Mouse (Mus musculus) forebrain, embryonic 13.5 days (tissue): ENCODE measurements around the gene Gm12248. TPM values are rescaled to one million over a fixed set of nuclear protein-coding genes. Genes with fewer than 3 reads are reported as not detected.

Source experiments
- ATAC-seq: fragments of 200-750 bp; cut with Nextera tagmentation; 2 replicates; pipeline ENCODE4 v1.8.0; 2017
- H3K27ac ChIP-seq: fragments of 300-500 bp; sonication (generic); 2 replicates; pipeline ENCODE4 v1.5.1; 2015; ENCODE audit warnings: inconsistent platforms, mild to moderate bottlenecking, moderate library complexity
- H3K27me3 ChIP-seq: fragments of 300-500 bp; sonication (generic); 2 replicates; pipeline ENCODE4 v1.6.1; 2015; ENCODE audit warnings: mild to moderate bottlenecking, inconsistent platforms
- H3K36me3 ChIP-seq: fragments of 300-500 bp; sonication (generic); 2 replicates; pipeline ENCODE4 v1.6.1; 2015; ENCODE audit warnings: mild to moderate bottlenecking, inconsistent platforms; ENCODE audit not compliant: poor library complexity, severe bottlenecking
- H3K4me1 ChIP-seq: fragments of 300-500 bp; sonication (generic); 2 replicates; pipeline ENCODE4 v1.6.1; 2015; ENCODE audit warnings: inconsistent platforms
- H3K4me2 ChIP-seq: fragments of 300-500 bp; sonication (generic); 2 replicates; pipeline ENCODE4 v1.6.1; 2015; ENCODE audit warnings: inconsistent platforms, mild to moderate bottlenecking, moderate library complexity
- H3K4me3 ChIP-seq: fragments of 300-500 bp; sonication (generic); 2 replicates; pipeline ENCODE4 v1.5.1; 2015; ENCODE audit warnings: mild to moderate bottlenecking, inconsistent platforms
- H3K9ac ChIP-seq: fragments of 300-500 bp; sonication (generic); 2 replicates; pipeline ENCODE4 v1.6.1; 2015; ENCODE audit warnings: mild to moderate bottlenecking, inconsistent platforms
- H3K9me3 ChIP-seq: fragments of 300-500 bp; sonication (generic); replicated peaks from 2 replicates; pipeline ENCODE4 v1.6.1; 2016; ENCODE audit warnings: inconsistent platforms
- WGBS: fragments of 180-500 bp; shearing (Covaris S2); methylation state at CpG from one replicate; pipeline ENCODE4 v1.1.7; 2015; 5-methylcytosine and 5-hydroxymethylcytosine counted together
- polyA plus RNA-seq: library from polyadenylated mRNA; unstranded; fragments of >200 nt; fragmentation: Nextera tagmentation; extraction: Ambion mirVana; gene quantifications from 2 replicates; pipeline ENCODE4 v1.2.1, GENCODE M21; 2015

The Gm12248 gene
- polyA plus RNA-seq, 1 experiment from 2014 or later, result 0.19 TPM

DNA sequence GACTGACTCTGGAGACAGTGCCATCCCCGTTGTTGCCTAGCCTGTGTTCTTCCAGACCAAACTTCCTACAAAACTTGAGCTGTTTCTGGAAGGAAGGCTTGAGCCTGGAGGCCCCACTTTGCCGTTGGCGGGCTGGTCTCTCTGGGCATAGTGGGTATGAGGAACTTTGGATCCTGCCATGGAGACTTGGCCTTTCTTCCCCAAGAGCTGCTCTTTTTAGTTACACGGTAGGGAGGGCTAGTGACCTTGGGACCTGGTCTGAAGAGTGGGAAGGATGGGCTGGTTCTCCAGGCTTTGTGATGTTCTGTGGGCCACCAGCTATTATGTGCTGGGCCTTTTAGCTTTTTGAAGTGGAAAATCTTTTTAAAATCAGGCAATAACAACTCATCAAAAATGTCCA, 67.1 kb downstream of the Gm12248 start:
- no peaks in the 10 kb centered on the region for H3K36me3 ChIP-seq
- H3K4me1 ChIP-seq, result peaks cover 3% of the 10 kb centered on the region
- no peak overlapping the region for H3K27ac ChIP-seq
- H3K9ac ChIP-seq, result no peak overlapping the region
- no peak overlapping the region for H3K4me3 ChIP-seq
- no peaks in the 10 kb centered on the region for H3K9me3 ChIP-seq
- ATAC-seq, result no peak
- no peaks in the 10 kb centered on the region for H3K27me3 ChIP-seq
- WGBS, result 84% methylated on average over 4 of the region's 4 CpGs
- H3K4me2 ChIP-seq, result no peak overlapping the region

DNA sequence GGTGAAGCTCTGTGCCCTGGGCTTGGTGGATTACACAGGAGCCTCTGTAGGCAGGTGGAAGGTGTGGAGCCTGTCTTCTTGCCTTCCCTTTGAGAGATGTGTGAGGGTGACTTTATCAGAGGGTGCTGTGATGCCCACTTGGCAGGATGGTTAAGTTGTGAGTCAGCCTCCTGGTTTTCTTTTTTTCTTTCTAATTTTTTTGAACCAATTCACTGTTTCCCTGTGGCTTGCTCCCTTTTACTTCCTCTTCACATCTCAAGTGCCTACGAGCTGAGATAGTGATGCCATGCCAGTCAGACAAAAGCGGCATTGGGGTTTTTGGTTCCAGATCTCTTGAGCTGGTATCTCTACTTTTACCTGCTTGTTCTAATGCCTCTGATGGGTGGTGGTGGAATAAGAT, 68.3 kb downstream of the Gm12248 start:
- no peak overlapping the region for H3K9ac ChIP-seq
- no peak overlapping the region for H3K4me2 ChIP-seq
- no peaks in the 10 kb centered on the region for H3K27me3 ChIP-seq
- H3K9me3 ChIP-seq, result no peaks in the 10 kb centered on the region
- H3K4me3 ChIP-seq, result no peak overlapping the region
- peaks cover 8% of the 10 kb centered on the region for H3K4me1 ChIP-seq
- WGBS, result 96% methylated on average over 2 of the region's 2 CpGs
- no peaks in the 10 kb centered on the region for H3K36me3 ChIP-seq
- no peak for ATAC-seq
- no peak overlapping the region for H3K27ac ChIP-seq

DNA sequence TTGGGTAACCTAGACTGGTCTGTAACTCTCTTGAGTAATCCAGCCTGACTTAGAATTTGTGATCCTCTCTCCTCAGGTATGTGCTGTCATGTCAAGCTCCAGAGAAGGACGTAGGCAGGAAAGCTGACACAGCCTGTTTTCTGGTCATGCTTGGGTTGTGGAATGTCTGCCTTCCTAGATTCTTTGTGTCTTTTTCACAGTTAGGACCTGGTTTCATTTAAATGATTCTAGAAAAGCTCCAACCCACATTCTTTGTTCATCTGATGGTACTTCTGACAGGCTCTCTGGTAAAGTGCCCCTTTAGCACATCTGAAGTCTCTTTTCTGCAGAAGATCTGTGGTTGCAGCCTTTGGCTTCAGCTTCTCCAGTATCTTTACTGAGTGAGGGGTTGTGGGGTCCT, 68.7 kb downstream of the Gm12248 start:
- no peak overlapping the region for H3K4me3 ChIP-seq
- H3K36me3 ChIP-seq, result no peaks in the 10 kb centered on the region
- WGBS, result 96% methylated on average over 1 of the region's 1 CpGs
- no peak overlapping the region for H3K27ac ChIP-seq
- H3K27me3 ChIP-seq, result no peaks in the 10 kb centered on the region
- H3K4me1 ChIP-seq, result peaks cover 8% of the 10 kb centered on the region
- H3K9ac ChIP-seq, result no peak overlapping the region
- H3K9me3 ChIP-seq, result no peaks in the 10 kb centered on the region
- H3K4me2 ChIP-seq, result no peak overlapping the region
- ATAC-seq, result no peak

DNA sequence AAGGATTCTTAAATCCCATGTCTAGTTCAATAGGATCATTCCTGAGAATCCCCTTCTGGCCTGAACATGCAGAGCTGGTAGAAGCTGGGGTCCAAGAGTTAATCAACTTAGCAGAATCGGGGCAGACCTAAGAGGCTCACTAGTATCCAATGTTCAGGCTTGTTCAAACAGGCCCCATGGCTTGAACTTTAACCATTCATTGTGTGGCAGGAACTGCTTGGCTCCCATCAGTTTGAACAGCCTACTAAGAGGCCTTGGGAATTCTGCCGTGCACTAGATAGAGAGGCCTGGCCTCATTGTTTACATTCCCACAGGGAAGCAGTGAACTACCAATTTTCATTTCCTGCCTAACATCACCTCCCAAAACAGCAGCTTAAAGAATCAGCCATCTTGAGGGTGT, 71.3 kb downstream of the Gm12248 start:
- Histone ChIP-seq H3K27me3 (no peaks in the 10 kb centered on the region), H3K9ac (no peak overlapping the region), H3K4me3 (no peak overlapping the region), H3K9me3 (no peaks in the 10 kb centered on the region), H3K36me3 (no peaks in the 10 kb centered on the region), H3K4me1 (peaks cover 23% of the 10 kb centered on the region), H3K4me2 (no peak overlapping the region), H3K27ac (no peak overlapping the region)
- ATAC-seq, result no peak
- WGBS, result 71% methylated on average over 2 of the region's 2 CpGs

DNA sequence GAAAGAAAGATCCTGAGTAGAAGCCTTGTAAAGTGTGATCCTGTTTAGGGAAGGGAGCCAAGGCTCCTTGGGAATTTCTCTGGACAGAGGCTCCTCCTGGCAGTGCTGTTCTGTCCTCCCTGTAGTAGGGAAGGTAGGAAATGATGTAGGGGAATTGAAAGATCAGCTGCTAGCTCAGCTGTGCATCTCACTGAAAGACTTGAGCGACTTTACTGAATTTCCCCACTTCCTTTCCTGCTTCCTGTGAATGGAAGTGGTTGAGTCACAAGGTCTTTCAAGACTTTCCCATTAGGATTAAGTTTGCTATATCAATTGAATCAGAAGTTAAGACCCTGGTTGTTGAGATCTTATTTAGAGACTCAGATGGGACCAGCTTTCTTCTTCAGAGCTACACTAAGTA, 71.8 kb downstream of the Gm12248 start:
- Histone ChIP-seq H3K9ac (no peak overlapping the region), H3K27me3 (no peaks in the 10 kb centered on the region), H3K36me3 (no peaks in the 10 kb centered on the region), H3K4me1 (peaks cover 28% of the 10 kb centered on the region), H3K27ac (no peak overlapping the region), H3K4me3 (no peak overlapping the region), H3K4me2 (no peak overlapping the region), H3K9me3 (no peaks in the 10 kb centered on the region)
- no peak for ATAC-seq
- WGBS, result 96% methylated on average over 1 of the region's 1 CpGs

DNA sequence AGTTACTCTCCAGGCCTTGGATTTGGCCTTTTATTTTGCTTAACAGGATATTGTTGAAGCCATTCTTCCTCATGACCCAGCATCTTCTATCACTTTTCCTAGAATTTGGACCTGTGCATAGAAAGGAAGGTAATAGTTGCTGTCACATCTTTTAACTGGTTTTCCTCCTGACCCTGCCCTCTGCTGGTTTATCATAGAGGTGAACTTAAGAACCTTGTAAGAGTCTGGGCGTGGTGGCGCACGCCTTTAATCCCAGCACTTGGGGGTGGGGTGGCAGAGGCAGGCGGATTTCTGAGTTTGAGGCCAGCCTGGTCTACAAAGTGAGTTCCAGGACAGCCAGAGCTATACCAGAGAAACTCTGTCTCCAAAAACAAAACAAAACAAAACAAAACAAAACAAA, 74.2 kb downstream of the Gm12248 start:
- H3K27me3 ChIP-seq, result no peaks in the 10 kb centered on the region
- WGBS, result 86% methylated on average over 4 of the region's 4 CpGs
- H3K4me3 ChIP-seq, result no peak overlapping the region
- no peaks in the 10 kb centered on the region for H3K36me3 ChIP-seq
- H3K4me1 ChIP-seq, result peaks cover 37% of the 10 kb centered on the region
- ATAC-seq, result no peak
- no peak overlapping the region for H3K9ac ChIP-seq
- no peaks in the 10 kb centered on the region for H3K9me3 ChIP-seq
- H3K27ac ChIP-seq, result no peak overlapping the region
- no peak overlapping the region for H3K4me2 ChIP-seq

DNA sequence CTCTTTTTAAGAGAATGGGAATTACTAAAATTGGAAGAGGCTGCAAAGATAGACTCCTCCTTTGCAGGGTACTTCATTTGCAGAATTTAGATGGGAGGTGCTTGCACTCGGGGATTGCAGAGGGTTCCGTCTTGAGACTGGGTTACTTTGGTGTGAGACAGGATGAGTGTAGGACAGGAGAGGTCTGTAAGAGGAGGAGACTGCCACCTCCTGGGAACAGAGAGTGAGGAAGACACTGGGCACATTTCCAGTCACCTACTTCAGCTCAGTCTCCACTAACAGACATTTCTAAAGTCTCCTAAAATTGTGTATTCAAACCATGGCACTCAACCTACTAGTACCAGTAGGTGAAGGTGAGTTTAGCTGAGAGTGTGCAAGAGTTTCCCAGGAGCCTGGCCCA, 74.6 kb downstream of the Gm12248 start:
- Histone ChIP-seq H3K9me3 (no peaks in the 10 kb centered on the region), H3K36me3 (no peaks in the 10 kb centered on the region), H3K4me2 (no peak overlapping the region), H3K4me1 (peaks cover 37% of the 10 kb centered on the region), H3K4me3 (no peak overlapping the region), H3K27me3 (no peaks in the 10 kb centered on the region), H3K27ac (no peak overlapping the region), H3K9ac (no peak overlapping the region)
- no peak for ATAC-seq
- WGBS, result 93% methylated on average over 2 of the region's 2 CpGs

DNA sequence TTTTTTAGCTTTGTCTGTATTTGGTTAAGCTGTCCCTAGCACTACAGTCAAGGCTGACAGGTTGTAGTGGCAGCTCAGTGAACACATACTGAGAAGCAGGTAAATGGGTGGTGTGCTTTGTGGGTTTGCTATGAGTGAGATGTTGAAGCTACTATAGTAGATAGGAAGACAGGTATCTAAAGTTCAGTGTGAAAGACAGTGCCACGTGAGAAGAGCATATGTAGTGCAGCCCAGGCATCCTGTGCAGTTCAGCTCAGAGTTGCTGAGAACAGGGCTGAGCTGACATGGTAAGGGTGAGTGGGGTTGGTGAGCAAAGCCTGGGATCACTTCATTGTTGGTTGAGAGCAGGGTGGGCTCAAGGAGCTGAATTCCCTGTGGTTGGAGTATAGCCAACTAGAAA, 75.5 kb downstream of the Gm12248 start:
- 70% methylated on average over 1 of the region's 1 CpGs for WGBS
- Histone ChIP-seq H3K4me3 (no peak overlapping the region), H3K4me2 (no peak overlapping the region), H3K27me3 (no peaks in the 10 kb centered on the region), H3K27ac (no peak overlapping the region), H3K36me3 (no peaks in the 10 kb centered on the region), H3K4me1 (peaks cover 37% of the 10 kb centered on the region), H3K9ac (0 out of 2 replicates have a peak overlapping the region, but pooled peaks have one; percentile 21), H3K9me3 (no peaks in the 10 kb centered on the region)
- ATAC-seq, result no peak

DNA sequence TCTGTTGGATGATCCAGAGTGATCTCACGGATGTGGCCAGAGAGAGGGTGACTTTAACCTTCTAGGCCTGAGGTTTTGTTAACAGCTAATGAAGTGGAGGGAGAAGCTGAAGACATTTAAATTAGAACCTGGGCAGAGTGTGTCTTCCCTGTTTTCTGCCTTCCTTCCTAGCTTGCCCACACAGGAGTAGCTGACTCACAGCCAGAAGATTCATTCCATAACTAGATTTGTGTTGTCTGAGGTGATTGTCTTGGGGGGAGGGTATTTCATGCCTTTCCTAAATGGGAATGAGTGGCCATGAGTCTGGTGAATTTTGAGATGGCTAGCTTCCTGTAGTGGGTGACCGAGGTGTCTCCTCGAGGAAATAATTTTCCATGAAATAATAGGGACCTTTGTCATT, 76.6 kb downstream of the Gm12248 start:
- WGBS, result 63% methylated on average over 3 of the region's 3 CpGs

DNA sequence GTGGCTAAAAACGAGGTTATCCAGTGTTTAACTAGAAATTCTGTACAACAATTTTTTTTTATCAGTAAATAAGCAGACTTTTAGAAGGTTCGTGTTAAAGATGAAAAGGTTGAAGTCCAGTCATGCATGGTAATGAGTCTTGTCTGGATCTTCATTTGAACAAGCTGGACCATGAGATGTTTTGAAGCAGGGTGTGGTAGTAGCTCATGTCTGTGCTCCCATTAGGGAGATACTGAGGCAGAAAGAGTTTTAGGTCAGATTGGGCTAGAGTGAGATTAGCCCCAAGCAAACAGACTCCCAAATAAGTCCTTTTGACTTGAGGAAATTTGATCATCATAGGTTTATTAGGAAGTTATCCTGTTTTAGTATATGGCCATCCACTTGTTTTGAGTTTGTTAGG, 77.6 kb downstream of the Gm12248 start:
- Histone ChIP-seq H3K36me3 (no peaks in the 10 kb centered on the region), H3K4me3 (no peak overlapping the region), H3K27ac (no peak overlapping the region), H3K9me3 (no peaks in the 10 kb centered on the region), H3K4me2 (no peak overlapping the region), H3K9ac (no peak overlapping the region), H3K27me3 (no peaks in the 10 kb centered on the region), H3K4me1 (peaks cover 48% of the 10 kb centered on the region)
- no peak for ATAC-seq
- 67% methylated on average over 2 of the region's 2 CpGs for WGBS

More for the DNA sequence above, 76.6 kb downstream of the Gm12248 start:
- Histone ChIP-seq H3K4me2 (no peak overlapping the region), H3K9me3 (no peaks in the 10 kb centered on the region), H3K27ac (no peak overlapping the region), H3K4me1 (peaks cover 46% of the 10 kb centered on the region), H3K27me3 (no peaks in the 10 kb centered on the region), H3K4me3 (no peak overlapping the region), H3K9ac (no peak overlapping the region), H3K36me3 (no peaks in the 10 kb centered on the region)
- ATAC-seq, result no peak

DNA sequence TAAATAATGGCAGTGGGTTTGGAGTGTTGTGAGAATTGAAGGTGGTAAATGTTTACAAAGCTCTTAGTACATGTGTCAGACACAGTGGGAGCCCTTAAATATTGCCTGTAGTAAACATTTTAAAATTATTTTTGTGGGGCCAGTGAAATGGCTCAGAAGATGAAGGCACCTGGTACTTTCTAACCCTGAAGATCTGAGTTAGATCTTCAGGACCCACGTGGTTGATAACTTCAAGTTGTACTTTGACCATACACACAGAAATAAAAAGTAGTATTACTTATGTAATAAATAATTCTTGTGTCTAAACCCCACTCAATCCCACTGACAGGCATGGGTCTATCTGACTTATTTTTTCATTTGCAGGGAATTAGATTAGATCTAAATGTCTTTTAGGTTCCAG, 78.3 kb downstream of the Gm12248 start:
- Histone ChIP-seq H3K27me3 (no peaks in the 10 kb centered on the region), H3K4me1 (peaks cover 51% of the 10 kb centered on the region), H3K4me3 (no peak overlapping the region), H3K27ac (no peak overlapping the region), H3K9ac (no peak overlapping the region), H3K9me3 (no peaks in the 10 kb centered on the region), H3K4me2 (no peak overlapping the region), H3K36me3 (no peaks in the 10 kb centered on the region)
- WGBS, result 74% methylated on average over 1 of the region's 1 CpGs
- ATAC-seq, result no peak
